ENCODE assay signal across 16 mouse cellular contexts in genomic region chr7:80866514-80867147, GRCm38 (mm10). TPM values are rescaled to one million over a fixed set of nuclear protein-coding genes. Genes with fewer than 3 reads are reported as not detected.
DNase-seq lines count a peak whose midpoint lies in the region; ATAC-seq and TF ChIP-seq lines count a peak whose summit lies in the region.
"Had no signal": no experiment of that assay in that cellular context is flagged by ENCODE, and none has a peak within 500 bp of the region (broad histone marks: within the 10 kb centered on the region; RNA-seq: fewer than 3 reads in every experiment).

No protein-coding gene starts in this region.

- peaks cover 25% of the 10 kb centered on the region for H3K4me1 ChIP-seq in lung, adult 2 months (ENCODE audit: control insufficient read depth, insufficient read depth, low read length)
- H3K4me1 ChIP-seq in liver, embryonic 11.5 days (replicated peaks; ENCODE audit: control insufficient read depth, insufficient read depth, low read length): peaks cover 24% of the 10 kb centered on the region
- H3K4me1 ChIP-seq in forebrain, postnatal 0 days (ENCODE audit: insufficient read depth): peaks cover 17% of the 10 kb centered on the region

- no peak for ATAC-seq in liver, embryonic 11.5 days (replicated peaks; ENCODE audit: low FRiP score)
- ATAC-seq in forebrain, postnatal 0 days: no peak
- ATAC-seq in CD4-positive, CD25-positive, alpha-beta regulatory T cell, adult 4 months: no peak
- ATAC-seq: activated CD4-positive, CD25-positive, alpha-beta regulatory T cell, adult 4 months; forebrain, embryonic 16.5 days; midbrain, embryonic 15.5 days had no signal

- no peak for TF ChIP-seq POLR2A in lung, adult 2 months (IDR thresholded peaks at IDR 0.05; ENCODE audit: borderline replicate concordance, extremely low read depth, low read depth, low read length)

- H3K27ac ChIP-seq in liver, embryonic 11.5 days (ENCODE audit: low read depth, low read length): no peak overlapping the region
- H3K27ac ChIP-seq in forebrain, postnatal 0 days (ENCODE audit: low read depth, low read length): no peak overlapping the region
- H3K27ac ChIP-seq: embryonic facial prominence, embryonic 12.5 days; midbrain, embryonic 15.5 days; neural tube, embryonic 12.5 days had no signal

- TF ChIP-seq CTCF in lung, adult 2 months (IDR thresholded peaks at IDR 0.05; ENCODE audit: insufficient read depth, low read length): no peak
- no peak for TF ChIP-seq CTCF in forebrain, postnatal 0 days (IDR thresholded peaks at IDR 0.05; ENCODE audit: low read depth)

- 46% methylated on average over 7 of the region's 7 CpGs for WGBS in lung, adult 2 months
- WGBS in liver, embryonic 11.5 days: 48% methylated on average over 7 of the region's 7 CpGs
- WGBS in forebrain, postnatal 0 days: 84% methylated on average over 7 of the region's 7 CpGs

- peaks cover 9% of the 10 kb centered on the region for H3K36me3 ChIP-seq in liver, embryonic 11.5 days (ENCODE audit: control insufficient read depth, insufficient read depth, low read length)
- peaks cover 64% of the 10 kb centered on the region for H3K36me3 ChIP-seq in forebrain, postnatal 0 days (ENCODE audit: insufficient read depth)

- H3K27me3 ChIP-seq in liver, embryonic 11.5 days (replicated peaks; ENCODE audit: control insufficient read depth, insufficient read depth, low read length): no peaks in the 10 kb centered on the region
- no peaks in the 10 kb centered on the region for H3K27me3 ChIP-seq in forebrain, postnatal 0 days (ENCODE audit: insufficient read depth, low read length)
- H3K27me3 ChIP-seq: embryonic facial prominence, embryonic 12.5 days; midbrain, embryonic 15.5 days; neural tube, embryonic 12.5 days had no signal

- peak overlapping the region; percentile 19; the same call in 1 of the 2 replicates for H3K4me2 ChIP-seq in liver, embryonic 11.5 days
- no peak overlapping the region for H3K4me2 ChIP-seq in forebrain, postnatal 0 days (ENCODE audit: low read depth)
- H3K4me2 ChIP-seq: embryonic facial prominence, embryonic 12.5 days; midbrain, embryonic 15.5 days; neural tube, embryonic 12.5 days had no signal

- no peak overlapping the region for H3K9ac ChIP-seq in liver, embryonic 11.5 days (ENCODE audit: low read depth, low read length)
- H3K9ac ChIP-seq in forebrain, postnatal 0 days: no peak overlapping the region
- H3K9ac ChIP-seq: embryonic facial prominence, embryonic 12.5 days; midbrain, embryonic 15.5 days; neural tube, embryonic 12.5 days had no signal

- H3K9me3 ChIP-seq in liver, embryonic 11.5 days (ENCODE audit: control insufficient read depth, low read length): no peaks in the 10 kb centered on the region
- H3K9me3 ChIP-seq in forebrain, postnatal 0 days (ENCODE audit: low read length): no peaks in the 10 kb centered on the region
- H3K9me3 ChIP-seq: embryonic facial prominence, embryonic 12.5 days; midbrain, embryonic 15.5 days; neural tube, embryonic 12.5 days had no signal

- DNase-seq in adrenal gland, adult (ENCODE audit: inconsistent age in 2 of 2, low spot score in 1 of 2): peak; percentile 44 to 80
- no peak for DNase-seq in adrenal gland, postnatal 14 days
- DNase-seq in lung, postnatal 36 days: peak; percentile 63
- no peak for DNase-seq in lung, adult 2 months
- DNase-seq in liver, embryonic 11.5 days (ENCODE audit: low spot score): no peak
- no peak for DNase-seq in layer of hippocampus, adult 8-10 months (ENCODE audit: low spot score in 2 of 2)
- DNase-seq in forebrain, postnatal 0 days: no peak
- DNase-seq: cerebellum, adult 9-11 months; heart, postnatal 14 days; retina, postnatal 1 day had no signal

- H3K4me3 ChIP-seq in lung, adult 2 months (replicated peaks; ENCODE audit: extremely low read depth, low read depth, low read length): no peak overlapping the region
- H3K4me3 ChIP-seq in liver, embryonic 11.5 days (ENCODE audit: low read depth, low read length): no peak overlapping the region
- H3K4me3 ChIP-seq in forebrain, postnatal 0 days (ENCODE audit: low read depth, low read length): no peak overlapping the region
- H3K4me3 ChIP-seq: embryonic facial prominence, embryonic 12.5 days; midbrain, embryonic 15.5 days; neural tube, embryonic 12.5 days had no signal

RNA-seq across cellular contexts. Expression of gene Zscan2, which starts 5.9 kb away (rescaled TPM):
- 4.9 and 8.3 TPM in 2 replicates for total RNA-seq in adrenal gland, postnatal 14 days (2021)
- polyA plus RNA-seq in lung, adult 2 months (2012; rRNA removed): 5.5 and 6.2 TPM in 2 replicates
- polyA plus RNA-seq in liver, embryonic 11.5 days (2014; fragmentation: Nextera tagmentation; extraction: Ambion mirVana): 1.0 and 1.4 TPM in 2 replicates
- total RNA-seq in layer of hippocampus, adult 8-10 months (2022): 10 to 100 TPM; 11.8 to 15.0 (median 13.5) TPM
- 29.1 and 38.3 TPM in 2 replicates for total RNA-seq in forebrain, postnatal 0 days (2014; rRNA removed)
- 1.6 and 3.3 TPM in 2 replicates for polyA plus RNA-seq in forebrain, postnatal 0 days (2015; fragmentation: Nextera tagmentation; extraction: Ambion mirVana)
- 1 to 10 TPM; 3.8 to 4.2 TPM for polyA plus RNA-seq in CD4-positive, CD25-positive, alpha-beta regulatory T cell, adult 4 months (2017; shearing (Covaris generic))

RNA-seq across cellular contexts. Expression of gene Wdr73, which starts 34.4 kb away (rescaled TPM):
- 21.0 and 24.9 TPM in 2 replicates for total RNA-seq in adrenal gland, postnatal 14 days (2021)
- polyA plus RNA-seq in lung, adult 2 months (2012; rRNA removed): 9.5 and 14.7 TPM in 2 replicates
- 42.8 and 44.0 TPM in 2 replicates for polyA plus RNA-seq in liver, embryonic 11.5 days (2014; fragmentation: Nextera tagmentation; extraction: Ambion mirVana)
- 10 to 100 TPM; 26.9 to 36.3 (median 30.5) TPM for total RNA-seq in layer of hippocampus, adult 8-10 months (2022)
- 48.4 and 54.0 TPM in 2 replicates for total RNA-seq in forebrain, postnatal 0 days (2014; rRNA removed)
- 38.6 and 41.2 TPM in 2 replicates for polyA plus RNA-seq in forebrain, postnatal 0 days (2015; fragmentation: Nextera tagmentation; extraction: Ambion mirVana)
- polyA plus RNA-seq in CD4-positive, CD25-positive, alpha-beta regulatory T cell, adult 4 months (2017; shearing (Covaris generic)): 10 to 100 TPM; 20.6 to 33.8 TPM

RNA-seq across cellular contexts. Expression of gene Nmb, which starts 38.2 kb away (rescaled TPM):
- total RNA-seq in adrenal gland, postnatal 14 days (2021): 3.6 and 5.9 TPM in 2 replicates
- 2.6 and 4.1 TPM in 2 replicates for polyA plus RNA-seq in lung, adult 2 months (2012; rRNA removed)
- polyA plus RNA-seq in liver, embryonic 11.5 days (2014; fragmentation: Nextera tagmentation; extraction: Ambion mirVana): 2.4 and 3.4 TPM in 2 replicates
- 10 to 100 TPM in 1 of 4 experiments, 1 to 10 TPM in 3; 8.3 to 12.2 (median 9.2) TPM for total RNA-seq in layer of hippocampus, adult 8-10 months (2022)
- total RNA-seq in forebrain, postnatal 0 days (2014; rRNA removed): 8.6 and 13.5 TPM in 2 replicates
- polyA plus RNA-seq in forebrain, postnatal 0 days (2015; fragmentation: Nextera tagmentation; extraction: Ambion mirVana): 10.9 and 13.9 TPM in 2 replicates
- 10 to 100 TPM; 79.7 to 81.7 TPM for polyA plus RNA-seq in CD4-positive, CD25-positive, alpha-beta regulatory T cell, adult 4 months (2017; shearing (Covaris generic))

RNA-seq across cellular contexts. Expression of gene Iqgap1, which starts 40.9 kb away (rescaled TPM):
- 70.0 and 95.3 TPM in 2 replicates for total RNA-seq in adrenal gland, postnatal 14 days (2021)
- 118 and 135 TPM in 2 replicates for polyA plus RNA-seq in lung, adult 2 months (2012; rRNA removed)
- 28.2 and 30.6 TPM in 2 replicates for polyA plus RNA-seq in liver, embryonic 11.5 days (2014; fragmentation: Nextera tagmentation; extraction: Ambion mirVana)
- total RNA-seq in layer of hippocampus, adult 8-10 months (2022): 10 to 100 TPM; 26.3 to 29.4 (median 26.8) TPM
- 30.1 and 35.9 TPM in 2 replicates for total RNA-seq in forebrain, postnatal 0 days (2014; rRNA removed)
- 8.6 and 11.5 TPM in 2 replicates for polyA plus RNA-seq in forebrain, postnatal 0 days (2015; fragmentation: Nextera tagmentation; extraction: Ambion mirVana)
- polyA plus RNA-seq in CD4-positive, CD25-positive, alpha-beta regulatory T cell, adult 4 months (2017; shearing (Covaris generic)): 100 to 1,000 TPM; 187 to 284 TPM

Comparison
In these comparisons a context has a peak if more than half of its experiments do, and no peak if none do; other contexts are left out.
1. DNase-seq: peak in adrenal gland, adult (2 of 2) and lung, postnatal 36 days (single experiment); none in adrenal gland, postnatal 14 days (single experiment), lung, adult 2 months (single experiment), liver, embryonic 11.5 days (single experiment), layer of hippocampus, adult 8-10 months (0 of 2) and forebrain, postnatal 0 days (single experiment).